Mouse (Mus musculus): ENCODE data around the gene Dazap1.

GRCm38 (mm10) chr10:80297526-80298133 is 36.3 kb downstream of the Dazap1 start:
- TF ChIP-seq CTCF (IDR thresholded peaks at IDR 0.05): no peak
- no peak for TF ChIP-seq EP300 (IDR thresholded peaks at IDR 0.05; ENCODE audit: insufficient read depth, low read depth, low read length)
